Mouse (Mus musculus): ENCODE results near the gene Dleu7. TPM values are rescaled to one million over a fixed set of nuclear protein-coding genes. Genes with fewer than 3 reads are reported as not detected.

The Dleu7 gene
- polyA plus RNA-seq, 1 experiment from 2014 or later: not detected

GRCm38 (mm10) chr14:62311672-62312071, 18.8 kb upstream of the Dleu7 start:
- H3K36me3 ChIP-seq (ENCODE audit: inconsistent target): no peaks in the 10 kb centered on the region
- no peak overlapping the region for H3K27ac ChIP-seq
- no peak overlapping the region for H3K4me3 ChIP-seq (ENCODE audit: inconsistent target)
- 100% methylated on average over 1 of the region's 1 CpGs for WGBS (ENCODE audit: missing documents)
- H3K79me2 ChIP-seq (ENCODE audit: inconsistent target): no peaks in the 10 kb centered on the region

GRCm38 (mm10) chr14:62309026-62309425, 16.2 kb upstream of the Dleu7 start:
- H3K4me3 ChIP-seq (ENCODE audit: inconsistent target): no peak overlapping the region
- H3K27ac ChIP-seq: no peak overlapping the region
- WGBS (ENCODE audit: missing documents): 75% methylated on average over 2 of the region's 2 CpGs
- no peaks in the 10 kb centered on the region for H3K36me3 ChIP-seq (ENCODE audit: inconsistent target)
- no peaks in the 10 kb centered on the region for H3K79me2 ChIP-seq (ENCODE audit: inconsistent target)

- H3K27ac ChIP-seq: no peak overlapping the region
- no peaks in the 10 kb centered on the region for H3K36me3 ChIP-seq (ENCODE audit: inconsistent target)
- H3K4me3 ChIP-seq (ENCODE audit: inconsistent target): no peak overlapping the region
- no CpG with 5 or more reads among the region's 1 CpGs for WGBS (ENCODE audit: missing documents)
- H3K79me2 ChIP-seq (ENCODE audit: inconsistent target): no peaks in the 10 kb centered on the region
Observed at GRCm38 (mm10) chr14:62307555-62307954, 14.7 kb upstream of the Dleu7 start.

GRCm38 (mm10) chr14:62300031-62300430, 7.2 kb upstream of the Dleu7 start:
- Histone ChIP-seq H3K79me2 (ENCODE audit: inconsistent target) (no peaks in the 10 kb centered on the region), H3K27ac (no peak overlapping the region), H3K4me3 (ENCODE audit: inconsistent target) (no peak overlapping the region), H3K36me3 (ENCODE audit: inconsistent target) (no peaks in the 10 kb centered on the region)
- WGBS (ENCODE audit: missing documents): 95% methylated on average over 3 of the region's 3 CpGs

GRCm38 (mm10) chr14:62298808-62299207, 6.0 kb upstream of the Dleu7 start:
- Histone ChIP-seq H3K36me3 (ENCODE audit: inconsistent target) (no peaks in the 10 kb centered on the region), H3K4me3 (ENCODE audit: inconsistent target) (no peak overlapping the region), H3K79me2 (ENCODE audit: inconsistent target) (no peaks in the 10 kb centered on the region), H3K27ac (no peak overlapping the region)
- 94% methylated on average over 1 of the region's 1 CpGs for WGBS (ENCODE audit: missing documents)

GRCm38 (mm10) chr14:62292166-62292487, 720 bp downstream of the Dleu7 start:
- 70% methylated on average over 3 of the region's 7 CpGs for WGBS (ENCODE audit: missing documents)
- no peak overlapping the region for H3K4me3 ChIP-seq (ENCODE audit: inconsistent target)
- H3K36me3 ChIP-seq (ENCODE audit: inconsistent target): no peaks in the 10 kb centered on the region
- H3K79me2 ChIP-seq (ENCODE audit: inconsistent target): no peaks in the 10 kb centered on the region
- H3K27ac ChIP-seq: no peak overlapping the region

- Histone ChIP-seq H3K79me2 (ENCODE audit: inconsistent target) (no peaks in the 10 kb centered on the region), H3K4me3 (ENCODE audit: inconsistent target) (no peak overlapping the region), H3K36me3 (ENCODE audit: inconsistent target) (no peaks in the 10 kb centered on the region), H3K27ac (no peak overlapping the region)
- 100% methylated on average over 1 of the region's 1 CpGs for WGBS (ENCODE audit: missing documents)
Observed at GRCm38 (mm10) chr14:62291406-62291987, 1.4 kb downstream of the Dleu7 start.

- Histone ChIP-seq H3K27ac (no peak overlapping the region), H3K79me2 (ENCODE audit: inconsistent target) (no peaks in the 10 kb centered on the region), H3K4me3 (ENCODE audit: inconsistent target) (no peak overlapping the region), H3K36me3 (ENCODE audit: inconsistent target) (no peaks in the 10 kb centered on the region)
- WGBS (ENCODE audit: missing documents): 100% methylated on average over 3 of the region's 3 CpGs
Observed at GRCm38 (mm10) chr14:62288731-62289130, 4.1 kb downstream of the Dleu7 start.

- WGBS (ENCODE audit: missing documents): 91% methylated on average over 2 of the region's 2 CpGs
- Histone ChIP-seq H3K36me3 (ENCODE audit: inconsistent target) (no peaks in the 10 kb centered on the region), H3K79me2 (ENCODE audit: inconsistent target) (no peaks in the 10 kb centered on the region), H3K27ac (no peak overlapping the region), H3K4me3 (ENCODE audit: inconsistent target) (no peak overlapping the region)
Observed at GRCm38 (mm10) chr14:62282974-62283373, 9.9 kb downstream of the Dleu7 start.

GRCm38 (mm10) chr14:62273604-62274003, 19.2 kb downstream of the Dleu7 start:
- Histone ChIP-seq H3K79me2 (ENCODE audit: inconsistent target) (no peaks in the 10 kb centered on the region), H3K27ac (no peak overlapping the region), H3K36me3 (ENCODE audit: inconsistent target) (no peaks in the 10 kb centered on the region), H3K4me3 (ENCODE audit: inconsistent target) (no peak overlapping the region)
- WGBS (ENCODE audit: missing documents): 86% methylated on average over 3 of the region's 3 CpGs

- 91% methylated on average over 12 of the region's 12 CpGs for WGBS (ENCODE audit: missing documents)
- no peak overlapping the region for H3K27ac ChIP-seq
- no peaks in the 10 kb centered on the region for H3K36me3 ChIP-seq (ENCODE audit: inconsistent target)
- H3K4me3 ChIP-seq (ENCODE audit: inconsistent target): no peak overlapping the region
- H3K79me2 ChIP-seq (ENCODE audit: inconsistent target): no peaks in the 10 kb centered on the region
Observed at GRCm38 (mm10) chr14:62270698-62271396, 22.0 kb downstream of the Dleu7 start.

GRCm38 (mm10) chr14:62258978-62259536, 33.8 kb downstream of the Dleu7 start:
- Histone ChIP-seq H3K36me3 (ENCODE audit: inconsistent target) (no peaks in the 10 kb centered on the region), H3K27ac (no peak overlapping the region), H3K4me3 (ENCODE audit: inconsistent target) (no peak overlapping the region), H3K79me2 (ENCODE audit: inconsistent target) (no peaks in the 10 kb centered on the region)
- WGBS (ENCODE audit: missing documents): 90% methylated on average over 10 of the region's 10 CpGs

GRCm38 (mm10) chr14:62258125-62258524, 34.7 kb downstream of the Dleu7 start:
- 94% methylated on average over 6 of the region's 6 CpGs for WGBS (ENCODE audit: missing documents)
- Histone ChIP-seq H3K36me3 (ENCODE audit: inconsistent target) (no peaks in the 10 kb centered on the region), H3K79me2 (ENCODE audit: inconsistent target) (no peaks in the 10 kb centered on the region), H3K4me3 (ENCODE audit: inconsistent target) (no peak overlapping the region), H3K27ac (no peak overlapping the region)

GRCm38 (mm10) chr14:62256066-62256465, 36.8 kb downstream of the Dleu7 start:
- Histone ChIP-seq H3K36me3 (ENCODE audit: inconsistent target) (no peaks in the 10 kb centered on the region), H3K79me2 (ENCODE audit: inconsistent target) (no peaks in the 10 kb centered on the region), H3K4me3 (ENCODE audit: inconsistent target) (no peak overlapping the region), H3K27ac (no peak overlapping the region)
- 91% methylated on average over 5 of the region's 5 CpGs for WGBS (ENCODE audit: missing documents)

GRCm38 (mm10) chr14:62254371-62254770, 38.5 kb downstream of the Dleu7 start:
- 71% methylated on average over 8 of the region's 8 CpGs for WGBS (ENCODE audit: missing documents)
- H3K27ac ChIP-seq: no peak overlapping the region
- no peaks in the 10 kb centered on the region for H3K36me3 ChIP-seq (ENCODE audit: inconsistent target)
- H3K79me2 ChIP-seq (ENCODE audit: inconsistent target): no peaks in the 10 kb centered on the region
- H3K4me3 ChIP-seq (ENCODE audit: inconsistent target): no peak overlapping the region

Measured in macrophage (primary cell).